Mouse (Mus musculus) stomach, postnatal 0 days (tissue): ENCODE data around the gene Kremen2. TPM values are rescaled to one million over a fixed set of nuclear protein-coding genes. Genes with fewer than 3 reads are reported as not detected.
A peak's percentile ranks its signal among the peaks of the same experiment; 100 is the strongest.

Experiments
- ATAC-seq: fragments of 200-750 bp; cut with Nextera tagmentation; 2 replicates; pipeline ENCODE4 v1.8.0; 2017; ENCODE audit not compliant: low FRiP score, low TSS enrichment
- DNase-seq: peaks from one replicate; pipeline ENCODE4 v3.0.0-alpha.2; 2016; ENCODE audit warnings: low spot score
- H3K27ac ChIP-seq: fragments of 300-500 bp; sonication (generic); replicated peaks from 2 replicates; pipeline ENCODE4 v1.5.1; 2014; ENCODE audit warnings: mild to moderate bottlenecking, control low read depth
- H3K27me3 ChIP-seq: fragments of 300-500 bp; sonication (generic); 2 replicates; pipeline ENCODE4 v1.6.1; 2014; ENCODE audit warnings: low read length; ENCODE audit not compliant: control insufficient read depth, insufficient read depth
- H3K36me3 ChIP-seq: fragments of 300-500 bp; sonication (generic); 2 replicates; pipeline ENCODE4 v1.6.1; 2014; ENCODE audit warnings: low read length, mixed read lengths; ENCODE audit not compliant: control insufficient read depth, insufficient read depth
- H3K4me1 ChIP-seq: fragments of 300-500 bp; sonication (generic); replicated peaks from 2 replicates; pipeline ENCODE4 v1.6.1; 2014; ENCODE audit warnings: antibody characterized with exemption; ENCODE audit not compliant: control insufficient read depth, insufficient read depth
- H3K4me2 ChIP-seq: fragments of 300-500 bp; sonication (generic); replicated peaks from 2 replicates; pipeline ENCODE4 v1.6.1; 2014; ENCODE audit warnings: low read depth, mild to moderate bottlenecking, control low read depth, moderate library complexity
- H3K4me3 ChIP-seq: fragments of 300-500 bp; sonication (generic); 2 replicates; pipeline ENCODE4 v1.5.1; 2014; ENCODE audit warnings: low read depth, low read length, control low read depth
- H3K9ac ChIP-seq: fragments of 300-500 bp; sonication (generic); 2 replicates; pipeline ENCODE4 v1.6.1; 2014; ENCODE audit warnings: mild to moderate bottlenecking, low read length, control low read depth, mixed read lengths
- H3K9me3 ChIP-seq: fragments of 300-500 bp; sonication (generic); 2 replicates; pipeline ENCODE4 v1.6.1; 2016; ENCODE audit warnings: low read length; ENCODE audit not compliant: control insufficient read depth
- CTCF ChIP-seq: IDR thresholded peaks from 2 replicates; pipeline ENCODE4 v1.5.1; 2016; ENCODE audit warnings: antibody characterized with exemption, low read depth, mild to moderate bottlenecking, moderate library complexity
- EP300 ChIP-seq: optimal IDR thresholded peaks from 2 replicates; pipeline ENCODE3; 2016; ENCODE audit warnings: antibody characterized with exemption
- WGBS: fragments of 180-500 bp; shearing (Covaris S2); extraction: QIAGEN DNeasy Blood & Tissue Kit; methylation state at CpG from one replicate; pipeline ENCODE4 v1.1.7; 2014; 5-methylcytosine and 5-hydroxymethylcytosine counted together
- polyA plus RNA-seq: library from polyadenylated mRNA; unstranded; fragments of >200 nt; fragmentation: Nextera tagmentation; extraction: Ambion mirVana; gene quantifications from 2 replicates; pipeline ENCODE4 v1.2.1, GENCODE M21; 2015

Gene Kremen2
- polyA plus RNA-seq, 1 experiment from 2014 or later: 2.7 TPM

DNA sequence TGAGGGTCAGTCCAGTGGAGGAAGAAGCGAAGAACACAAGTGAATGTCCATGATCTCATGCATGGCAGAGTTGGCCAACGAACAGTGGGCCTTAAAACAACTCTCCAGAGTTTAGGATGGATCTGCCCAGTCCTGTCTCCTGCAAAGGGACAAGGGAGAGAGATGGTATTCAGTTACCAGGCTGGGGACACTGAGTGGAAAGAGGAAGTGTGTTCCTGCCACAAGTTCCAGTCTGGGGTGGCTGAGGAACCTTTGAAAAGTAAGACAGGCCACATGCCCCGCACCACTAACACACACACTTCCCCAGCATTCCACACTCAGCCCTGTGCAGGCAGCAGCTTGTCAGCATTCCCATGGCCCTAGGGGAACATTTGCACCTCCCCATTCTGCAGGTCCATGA is 1.1 kb upstream of the Kremen2 start:
- Histone ChIP-seq H3K9me3 (no peaks in the 10 kb centered on the region), H3K9ac (no peak overlapping the region), H3K27ac (no peak overlapping the region), H3K36me3 (no peaks in the 10 kb centered on the region), H3K4me1 (peaks cover 15% of the 10 kb centered on the region; the same call in 1 of the 2 replicates), H3K4me3 (no peak overlapping the region), H3K4me2 (no peak overlapping the region), H3K27me3 (peaks cover 6% of the 10 kb centered on the region; the same call in 1 of the 2 replicates)
- DNase-seq (no peak), ATAC-seq (no peak)
- TF ChIP-seq CTCF (no peak), EP300 (no peak)
- WGBS: 76% methylated on average over 3 of the region's 3 CpGs

DNA sequence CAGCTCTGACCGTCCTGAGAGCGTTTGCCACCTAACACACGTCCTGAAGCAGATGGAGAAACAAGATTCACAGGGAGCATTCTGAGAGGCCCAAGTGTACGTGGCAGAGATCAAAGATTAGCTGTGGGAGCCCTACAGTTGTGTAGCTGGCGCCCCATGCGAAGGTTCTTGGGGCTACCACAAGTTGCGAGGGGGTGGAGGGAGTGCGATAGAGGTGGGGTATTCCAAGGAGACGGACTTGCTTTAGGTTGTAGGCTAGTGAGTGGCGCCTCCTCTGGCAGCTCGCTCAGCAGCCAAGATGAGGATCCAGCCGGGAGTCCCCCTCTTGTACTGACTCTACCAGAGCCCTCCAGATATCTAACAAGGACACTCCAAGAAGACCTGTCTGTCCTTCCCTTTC is 678 bp upstream of the Kremen2 start:
- H3K36me3 ChIP-seq: no peaks in the 10 kb centered on the region
- 15% methylated on average over 12 of the region's 12 CpGs for WGBS
- H3K4me3 ChIP-seq: peak overlapping the region; percentile 14; the same call in 1 of the 2 replicates
- H3K27me3 ChIP-seq: peaks cover 6% of the 10 kb centered on the region; the same call in 1 of the 2 replicates
- ATAC-seq (no peak), DNase-seq (peak; percentile 38)
- H3K9ac ChIP-seq: no peak overlapping the region
- peak overlapping the region; percentile 43 for H3K4me2 ChIP-seq
- H3K4me1 ChIP-seq: peaks cover 15% of the 10 kb centered on the region; the same call in 1 of the 2 replicates
- no peaks in the 10 kb centered on the region for H3K9me3 ChIP-seq
- H3K27ac ChIP-seq: no peak overlapping the region
- TF ChIP-seq CTCF (peak; percentile 48), EP300 (no peak)

DNA sequence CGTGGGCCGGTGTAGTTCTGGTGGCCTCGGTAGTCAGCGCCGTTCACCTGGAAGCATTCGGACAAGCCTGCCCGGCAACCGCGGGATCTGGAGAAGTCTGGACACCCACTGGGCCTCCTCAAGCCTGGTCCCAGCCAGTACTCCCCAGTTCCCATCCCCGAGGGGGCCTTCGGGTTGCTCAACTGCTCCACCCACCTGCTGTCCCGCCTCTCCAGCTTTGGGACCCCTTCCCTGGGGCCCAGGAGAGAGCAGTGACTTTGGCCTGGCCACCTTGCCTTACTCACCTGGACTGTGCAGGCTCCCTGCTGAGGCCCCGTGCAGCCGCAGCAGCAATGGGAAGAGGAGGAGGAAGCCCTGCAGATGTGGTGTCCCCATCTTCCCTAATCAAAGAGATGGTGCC is 982 bp downstream of the Kremen2 start:
- Histone ChIP-seq H3K9ac (no peak overlapping the region), H3K4me3 (no peak overlapping the region), H3K27me3 (peaks cover 8% of the 10 kb centered on the region; the same call in 1 of the 2 replicates), H3K36me3 (no peaks in the 10 kb centered on the region), H3K9me3 (no peaks in the 10 kb centered on the region), H3K4me1 (peaks cover 17% of the 10 kb centered on the region; the same call in 1 of the 2 replicates), H3K4me2 (peak overlapping the region; percentile 43; the same call in 1 of the 2 replicates), H3K27ac (no peak overlapping the region)
- WGBS: 12% methylated on average over 14 of the region's 14 CpGs
- TF ChIP-seq EP300 (no peak), CTCF (no peak)
- DNase-seq (peak; percentile 33), ATAC-seq (no peak)

DNA sequence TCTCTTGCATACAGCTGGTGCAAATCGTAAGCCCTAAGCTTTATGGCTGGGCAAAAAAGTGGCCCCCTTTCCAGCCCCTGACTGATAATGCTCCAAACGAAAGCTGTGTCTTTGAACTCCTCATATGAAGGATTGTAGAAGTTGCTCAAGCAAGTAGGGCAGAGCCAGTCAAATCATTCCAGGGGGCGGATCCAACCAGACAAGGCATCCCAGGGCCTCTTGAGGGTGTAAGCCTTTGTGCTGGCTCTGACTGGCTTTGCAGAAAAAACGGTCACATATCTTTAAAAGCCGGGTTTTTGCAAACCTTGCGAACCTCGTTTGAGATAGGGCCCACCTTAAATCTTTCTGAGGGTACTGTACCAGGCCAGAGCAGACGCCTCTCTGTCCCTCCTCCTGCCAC is 1.6 kb downstream of the Kremen2 start:
- H3K36me3 ChIP-seq: no peaks in the 10 kb centered on the region
- H3K4me3 ChIP-seq: no peak overlapping the region
- ATAC-seq (no peak), DNase-seq (no peak)
- peaks cover 15% of the 10 kb centered on the region; the same call in 1 of the 2 replicates for H3K4me1 ChIP-seq
- TF ChIP-seq CTCF (no peak), EP300 (no peak)
- no peak overlapping the region for H3K27ac ChIP-seq
- H3K9ac ChIP-seq: no peak overlapping the region
- peaks cover 8% of the 10 kb centered on the region; the same call in 1 of the 2 replicates for H3K27me3 ChIP-seq
- H3K4me2 ChIP-seq: no peak overlapping the region
- WGBS: 34% methylated on average over 8 of the region's 8 CpGs
- no peaks in the 10 kb centered on the region for H3K9me3 ChIP-seq

DNA sequence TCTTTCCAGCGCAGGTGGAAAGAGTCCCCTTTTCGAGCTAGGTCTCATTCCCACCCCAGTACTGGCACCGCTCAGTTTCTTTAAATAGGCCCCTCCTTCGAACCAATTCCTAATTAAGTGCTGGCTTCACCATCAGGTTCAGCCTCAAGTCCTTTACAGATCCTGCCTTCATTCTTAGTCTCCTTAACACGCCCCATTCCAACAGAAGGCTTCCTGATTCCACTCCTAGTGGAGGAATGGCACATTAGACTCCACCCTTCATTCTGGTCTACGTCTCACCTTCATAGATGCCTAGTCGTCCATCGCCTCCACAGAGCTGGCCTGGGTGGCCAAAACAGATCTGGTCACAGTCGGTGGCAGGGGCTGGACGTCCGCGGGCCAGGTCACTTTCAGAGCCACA is 2.7 kb downstream of the Kremen2 start:
- Histone ChIP-seq H3K4me3 (peak overlapping the region; percentile 22), H3K27me3 (peaks cover 8% of the 10 kb centered on the region; the same call in 1 of the 2 replicates), H3K9me3 (no peaks in the 10 kb centered on the region), H3K4me1 (peaks cover 17% of the 10 kb centered on the region; the same call in 1 of the 2 replicates), H3K36me3 (no peaks in the 10 kb centered on the region), H3K9ac (no peak overlapping the region), H3K27ac (0 out of 2 replicates have a peak overlapping the region, but pooled peaks have one; percentile 58), H3K4me2 (peak overlapping the region; percentile 42)
- ATAC-seq (no peak), DNase-seq (no peak)
- TF ChIP-seq CTCF: peak; percentile 9
- no peak for TF ChIP-seq EP300
- 55% methylated on average over 12 of the region's 12 CpGs for WGBS

DNA sequence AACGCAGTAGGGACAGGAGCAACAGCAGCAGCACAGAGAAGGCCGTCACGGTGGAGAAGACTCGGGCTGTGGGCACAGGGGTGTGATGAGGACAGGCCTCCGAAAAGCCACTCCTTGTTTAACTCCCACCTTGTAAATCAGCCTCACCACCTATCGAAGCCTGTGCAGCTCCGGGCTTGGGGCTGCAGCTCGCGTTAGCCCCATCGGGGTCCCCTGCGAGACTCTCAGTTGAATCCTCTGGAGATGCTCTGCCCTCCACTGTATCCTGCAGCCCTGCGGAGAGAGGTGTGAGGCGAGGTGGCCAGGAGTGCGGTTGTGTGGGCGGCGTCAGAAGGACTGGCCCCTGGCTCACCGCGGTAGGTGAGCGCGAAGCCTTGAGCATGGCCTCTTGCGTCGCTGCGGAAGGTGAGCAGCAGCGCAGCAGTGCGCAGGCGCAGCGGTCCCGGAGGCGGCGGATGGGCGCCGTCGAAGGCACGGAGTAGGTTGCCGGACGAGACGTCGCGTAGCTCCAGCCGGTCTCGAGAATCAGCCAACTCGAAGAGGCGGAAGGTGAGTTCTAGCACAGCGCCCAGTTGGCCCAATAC is 3.3 kb downstream of the Kremen2 start:
- 0 out of 2 replicates have a peak overlapping the region, but pooled peaks have one; percentile 58 for H3K27ac ChIP-seq
- no peaks in the 10 kb centered on the region for H3K9me3 ChIP-seq
- peak overlapping the region; percentile 22 for H3K4me3 ChIP-seq
- peaks cover 17% of the 10 kb centered on the region; the same call in 1 of the 2 replicates for H3K4me1 ChIP-seq
- no peak overlapping the region for H3K9ac ChIP-seq
- no peak for TF ChIP-seq CTCF
- TF ChIP-seq EP300: no peak
- WGBS: 8% methylated on average over 44 of the region's 44 CpGs
- ATAC-seq (no peak), DNase-seq (peak; percentile 58)
- H3K36me3 ChIP-seq: no peaks in the 10 kb centered on the region
- H3K4me2 ChIP-seq: peak overlapping the region; percentile 42
- H3K27me3 ChIP-seq: peaks cover 8% of the 10 kb centered on the region; the same call in 1 of the 2 replicates
